Mouse (Mus musculus): ENCODE data around the gene Leo1. TPM values are rescaled to one million over a fixed set of nuclear protein-coding genes. Genes with fewer than 3 reads are reported as not detected.

The Leo1 gene
- total RNA-seq (2023): 10 to 100 TPM; 18.9 to 19.2 TPM

DNA sequence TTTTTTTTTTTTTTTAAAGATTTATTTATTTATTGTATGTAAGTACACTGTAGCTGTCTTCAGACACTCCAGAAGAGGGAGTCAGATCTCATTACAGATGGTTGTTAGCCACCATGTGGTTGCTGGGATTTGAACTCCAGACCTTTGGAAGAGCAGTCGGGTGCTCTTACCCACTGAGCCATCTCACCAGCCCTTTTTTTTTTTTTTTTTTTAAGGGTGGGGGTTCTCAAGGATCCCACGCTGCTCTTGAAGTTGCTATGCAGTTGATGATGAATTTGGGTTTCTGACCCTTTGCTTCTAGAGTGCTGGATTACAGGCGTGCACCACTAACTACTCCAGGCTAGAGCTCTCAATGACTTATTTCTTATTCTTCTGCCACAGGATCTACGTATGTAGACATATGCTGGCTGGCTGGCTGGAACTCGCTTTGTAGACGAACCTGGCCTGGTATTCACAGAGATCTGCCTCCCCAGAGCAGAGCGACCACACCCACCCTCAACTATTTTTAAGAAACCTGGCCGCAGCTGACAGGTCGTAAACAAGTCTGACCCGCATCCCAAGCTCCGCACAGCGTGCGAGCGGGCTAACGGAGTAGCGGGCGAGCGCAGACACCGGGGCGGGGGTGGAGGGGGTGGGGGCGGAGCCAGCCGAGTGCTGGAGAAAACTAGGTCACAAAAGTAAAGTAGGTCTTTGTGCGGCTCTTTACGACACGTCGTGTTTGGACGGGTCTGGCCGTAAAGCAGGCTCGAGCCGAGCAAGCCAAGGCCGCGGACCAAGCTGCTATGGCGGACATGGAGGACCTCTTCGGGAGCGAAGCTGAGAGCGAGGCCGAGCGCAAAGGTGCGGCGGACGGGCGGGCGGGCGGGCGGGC, at the start of gene Leo1:
Leo1 (plus strand) TSS at position 729 of the 871 bp plus-strand sequence.

DNA sequence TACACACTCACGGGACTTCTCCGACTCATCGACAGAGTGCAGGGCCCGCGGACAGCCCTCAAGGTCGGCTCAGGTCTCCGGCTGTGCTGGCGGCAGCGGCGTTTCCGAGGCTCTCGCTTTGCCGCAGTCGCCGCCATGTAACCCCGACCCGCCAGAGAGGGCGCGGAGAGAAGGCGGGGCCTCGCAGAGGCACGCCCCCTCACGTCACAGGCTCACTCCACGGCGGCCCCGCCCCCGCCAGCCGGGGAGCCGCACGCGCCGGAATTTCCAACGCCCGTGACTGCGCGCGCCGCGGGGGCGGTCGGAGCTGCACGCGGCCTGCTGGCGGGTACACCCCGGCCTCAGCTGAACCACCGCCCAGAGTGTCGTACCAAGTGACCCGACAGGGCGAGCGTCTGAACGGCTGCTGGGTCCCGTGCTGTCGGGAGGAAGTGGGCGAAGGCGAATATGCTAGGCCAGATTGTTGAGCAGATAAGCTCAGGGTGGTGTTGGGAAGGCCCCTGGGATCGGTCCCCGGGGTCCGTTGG, 31.4 kb upstream of the Leo1 start, which contains the start of gene Mapk6:
Mapk6 (minus strand) TSS at position 154 of the 527 bp plus-strand sequence.

Other genes with a start within 250 kb of the Leo1 start
- under 1 TPM; 0.46 to 0.92 TPM for gene Myo5c, start 209.5 kb upstream of the Leo1 start, total RNA-seq (2023)
- under 1 TPM; 0.42 to 0.44 TPM for gene Gnb5, start 135.2 kb upstream of the Leo1 start, total RNA-seq (2023)
- gene Bcl2l10, start 93.8 kb upstream of the Leo1 start, total RNA-seq (2023): not detected
- 100 to 1,000 TPM in 1 of 2 experiments, 10 to 100 TPM in 1; 98.0 to 110 TPM for gene Mapk6, start 31.5 kb upstream of the Leo1 start, total RNA-seq (2023)
- gene Tmod3, start 118.1 kb downstream of the Leo1 start, total RNA-seq (2023): 100 to 1,000 TPM; 201 to 208 TPM
- gene Tmod2, start 169.8 kb downstream of the Leo1 start, total RNA-seq (2023): 1 to 10 TPM; 2.6 TPM
- gene Lysmd2, start 184.2 kb downstream of the Leo1 start, total RNA-seq (2023): 1 to 10 TPM; 2.2 to 4.1 TPM
- not detected for gene Scg3, start 242.5 kb downstream of the Leo1 start, total RNA-seq (2023)